Mouse (Mus musculus) heart, embryonic 11.5 days (tissue): ENCODE data around the gene Prdm12. TPM values are rescaled to one million over a fixed set of nuclear protein-coding genes. Genes with fewer than 3 reads are reported as not detected.

Source experiments
- ATAC-seq: fragments of 200-750 bp; cut with Nextera tagmentation; replicated peaks from 2 replicates; pipeline ENCODE4 v1.8.0; 2017; ENCODE audit warnings: moderate library complexity; ENCODE audit not compliant: insufficient number of reproducible peaks, low FRiP score, low TSS enrichment
- H3K27ac ChIP-seq: fragments of 300-500 bp; sonication (generic); 2 replicates; pipeline ENCODE4 v1.5.1; 2014; ENCODE audit warnings: mild to moderate bottlenecking, low read depth, low read length
- H3K27me3 ChIP-seq: fragments of 300-500 bp; sonication (generic); 2 replicates; pipeline ENCODE4 v1.6.1; 2014; ENCODE audit warnings: mild to moderate bottlenecking, low read length, mixed read lengths; ENCODE audit not compliant: control insufficient read depth, insufficient read depth
- H3K36me3 ChIP-seq: fragments of 300-500 bp; sonication (generic); 2 replicates; pipeline ENCODE4 v1.6.1; 2014; ENCODE audit warnings: mild to moderate bottlenecking, low read length, moderate library complexity, mixed read lengths; ENCODE audit not compliant: control insufficient read depth, insufficient read depth
- H3K4me1 ChIP-seq: fragments of 300-500 bp; sonication (generic); 2 replicates; pipeline ENCODE4 v1.6.1; 2014; ENCODE audit warnings: low read length; ENCODE audit not compliant: control insufficient read depth, insufficient read depth
- H3K4me2 ChIP-seq: fragments of 300-500 bp; sonication (generic); 2 replicates; pipeline ENCODE4 v1.6.1; 2014; ENCODE audit warnings: mild to moderate bottlenecking, moderate library complexity
- H3K4me3 ChIP-seq: fragments of 300-500 bp; sonication (generic); 2 replicates; pipeline ENCODE4 v1.5.1; 2014; ENCODE audit warnings: low read depth, low read length
- H3K9ac ChIP-seq: fragments of 300-500 bp; sonication (generic); 2 replicates; pipeline ENCODE4 v1.6.1; 2014; ENCODE audit warnings: mild to moderate bottlenecking, low read depth, low read length, moderate library complexity
- H3K9me3 ChIP-seq: fragments of 300-500 bp; sonication (generic); replicated peaks from 2 replicates; pipeline ENCODE4 v1.6.1; 2016; ENCODE audit warnings: low read length; ENCODE audit not compliant: control insufficient read depth
- WGBS: fragments of 180-500 bp; shearing (Covaris S2); extraction: QIAGEN DNeasy Blood & Tissue Kit; methylation state at CpG from one replicate; pipeline ENCODE4 v1.1.7; 2014; ENCODE audit not compliant: insufficient replicate concordance; 5-methylcytosine and 5-hydroxymethylcytosine counted together
- polyA plus RNA-seq: library from polyadenylated mRNA; unstranded; fragments of >200 nt; fragmentation: Nextera tagmentation; extraction: Ambion mirVana; gene quantifications from 2 replicates; pipeline ENCODE4 v1.2.1, GENCODE M21; 2014

The Prdm12 gene
- polyA plus RNA-seq: 0.08 and 0.09 TPM in 2 replicates

DNA sequence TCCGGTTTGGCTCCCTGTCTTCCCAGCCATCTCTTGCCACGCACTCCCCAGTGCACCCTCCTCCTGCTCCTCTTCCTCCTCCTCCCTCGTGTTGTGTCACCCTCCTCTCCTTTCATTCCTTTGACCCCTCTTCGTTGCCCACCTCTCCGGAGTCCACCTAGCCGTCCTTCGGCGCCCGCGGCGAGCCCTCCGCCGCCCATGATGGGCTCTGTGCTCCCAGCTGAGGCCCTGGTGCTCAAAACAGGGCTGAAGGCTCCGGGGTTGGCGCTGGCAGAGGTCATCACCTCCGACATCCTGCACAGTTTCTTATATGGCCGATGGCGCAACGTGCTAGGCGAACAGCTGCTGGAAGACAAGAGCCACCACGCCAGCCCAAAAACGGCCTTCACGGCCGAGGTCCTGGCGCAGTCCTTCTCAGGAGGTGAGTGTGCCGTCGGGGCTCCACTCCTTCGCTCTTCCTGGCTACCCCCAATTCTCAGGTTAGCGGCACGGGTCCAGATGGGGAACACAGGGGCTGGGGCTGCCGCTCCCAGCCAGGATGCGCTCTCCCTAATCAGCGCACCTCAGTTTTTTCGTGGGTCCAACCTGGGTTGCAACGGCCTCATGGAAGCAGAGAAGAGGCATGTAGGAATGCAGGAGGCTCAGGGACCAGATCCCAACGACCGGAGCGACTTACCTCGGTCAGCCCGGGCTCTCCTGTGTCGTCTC, at the start of gene Prdm12:
Gene Prdm12 (plus strand): TSS at position 137 of the 708 bp plus-strand sequence.
- 0 out of 2 replicates have a peak within 1 kb of the TSS, but pooled peaks have one; percentile 14 for H3K4me3 ChIP-seq
- H3K4me2 ChIP-seq: no peak within 1 kb of the TSS
- no peak within 1 kb of the TSS for H3K27ac ChIP-seq
- no peak for ATAC-seq
- no peak within 1 kb of the TSS for H3K9ac ChIP-seq
- WGBS: 3% methylated on average over 41 of the region's 41 CpGs
- peaks cover 97% of the 10 kb centered on the region for H3K27me3 ChIP-seq
- H3K9me3 ChIP-seq: no peaks in the 10 kb centered on the region
- no peaks in the 10 kb centered on the region for H3K36me3 ChIP-seq
- peaks cover 15% of the 10 kb centered on the region; the same call in 1 of the 2 replicates for H3K4me1 ChIP-seq

DNA sequence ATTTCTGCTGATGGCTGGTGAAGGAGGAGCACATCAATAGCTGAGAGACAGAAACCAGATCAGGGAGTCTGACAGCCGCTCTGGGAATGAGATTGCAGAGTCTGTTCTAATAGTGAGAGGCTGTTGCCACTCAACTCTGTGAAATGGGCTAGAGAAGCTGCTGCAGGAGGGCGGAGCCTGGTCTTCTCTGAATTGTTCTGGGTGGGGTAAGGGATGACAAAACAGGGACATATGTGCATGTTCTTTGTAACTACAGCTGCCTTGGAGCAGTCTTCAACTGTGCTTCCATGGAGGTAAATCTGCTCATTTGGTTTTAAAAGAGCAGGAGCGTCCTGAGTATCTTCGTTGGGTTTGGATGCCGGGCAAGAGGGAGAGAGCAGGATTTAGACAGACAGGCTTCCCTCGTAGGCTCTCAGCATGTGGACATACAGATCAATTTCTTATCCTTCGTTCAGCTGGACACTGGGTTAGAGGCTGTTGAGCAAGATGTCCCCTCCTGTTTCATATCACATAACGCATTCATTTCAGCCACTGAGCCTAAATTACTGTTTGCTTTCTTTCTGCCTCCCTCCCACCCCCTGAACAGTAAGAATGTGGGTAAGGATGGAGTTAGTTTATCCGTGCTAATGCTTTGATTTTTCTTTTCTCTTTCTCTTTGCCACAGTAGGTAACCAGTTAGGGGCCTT, 47.9 kb upstream of the Prdm12 start:
- no peaks in the 10 kb centered on the region for H3K27me3 ChIP-seq
- H3K27ac ChIP-seq: no peak overlapping the region
- H3K9me3 ChIP-seq: no peaks in the 10 kb centered on the region
- no peak overlapping the region for H3K4me3 ChIP-seq
- no peak overlapping the region for H3K4me2 ChIP-seq
- peaks cover 15% of the 10 kb centered on the region for H3K4me1 ChIP-seq
- WGBS: 73% methylated on average over 9 of the region's 9 CpGs
- H3K9ac ChIP-seq: no peak overlapping the region
- H3K36me3 ChIP-seq: peaks cover 13% of the 10 kb centered on the region; the same call in 1 of the 2 replicates
- ATAC-seq: no peak

DNA sequence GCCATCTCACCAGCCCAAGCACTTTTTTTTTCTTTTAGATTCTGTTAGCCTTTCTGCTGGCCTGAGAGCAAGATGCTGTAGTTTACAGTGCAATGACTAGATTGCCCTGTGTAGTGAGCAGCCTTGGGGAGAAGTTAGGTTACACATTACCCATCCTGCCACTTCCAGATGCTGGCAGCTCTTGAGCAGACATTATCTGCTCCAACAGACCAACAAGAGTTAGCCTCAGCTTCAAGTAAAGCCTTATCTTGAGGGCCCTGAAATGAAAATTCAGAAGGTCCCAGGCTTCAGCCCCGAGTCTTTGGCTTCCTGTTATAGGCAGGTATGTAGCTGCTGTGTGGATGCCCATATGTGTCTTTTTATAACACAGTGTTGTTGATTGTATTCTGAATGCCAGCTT, 32.3 kb upstream of the Prdm12 start:
- Histone ChIP-seq H3K27ac (no peak overlapping the region), H3K9me3 (no peaks in the 10 kb centered on the region), H3K4me3 (no peak overlapping the region), H3K9ac (no peak overlapping the region), H3K27me3 (no peaks in the 10 kb centered on the region), H3K4me1 (no peaks in the 10 kb centered on the region), H3K4me2 (no peak overlapping the region), H3K36me3 (peaks cover 46% of the 10 kb centered on the region)
- WGBS: 57% methylated on average over 1 of the region's 1 CpGs
- no peak for ATAC-seq

DNA sequence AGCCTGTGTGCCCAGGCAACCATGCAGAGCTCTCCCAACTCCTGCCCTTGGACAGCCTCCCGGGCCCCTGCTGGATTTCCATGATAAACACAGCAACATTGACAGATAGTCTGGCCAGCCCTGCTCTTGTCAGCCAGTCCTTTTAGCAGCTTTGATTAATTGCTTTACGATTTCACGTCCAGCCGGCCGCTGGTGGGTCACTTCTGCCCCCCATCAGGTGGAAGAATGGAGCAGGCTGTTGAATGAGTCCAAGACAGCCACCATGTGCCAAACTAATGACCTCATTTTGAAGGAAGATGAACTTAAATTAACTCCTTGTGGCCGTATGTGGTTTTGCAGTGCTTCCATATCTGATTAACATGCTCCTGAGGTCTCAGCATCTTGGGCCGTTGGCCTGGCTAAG, 30.0 kb upstream of the Prdm12 start:
- Histone ChIP-seq H3K4me1 (no peaks in the 10 kb centered on the region), H3K27me3 (no peaks in the 10 kb centered on the region), H3K27ac (no peak overlapping the region), H3K9me3 (no peaks in the 10 kb centered on the region), H3K4me2 (no peak overlapping the region), H3K9ac (no peak overlapping the region), H3K4me3 (no peak overlapping the region), H3K36me3 (peaks cover 53% of the 10 kb centered on the region)
- no peak for ATAC-seq
- WGBS: 46% methylated on average over 7 of the region's 7 CpGs

DNA sequence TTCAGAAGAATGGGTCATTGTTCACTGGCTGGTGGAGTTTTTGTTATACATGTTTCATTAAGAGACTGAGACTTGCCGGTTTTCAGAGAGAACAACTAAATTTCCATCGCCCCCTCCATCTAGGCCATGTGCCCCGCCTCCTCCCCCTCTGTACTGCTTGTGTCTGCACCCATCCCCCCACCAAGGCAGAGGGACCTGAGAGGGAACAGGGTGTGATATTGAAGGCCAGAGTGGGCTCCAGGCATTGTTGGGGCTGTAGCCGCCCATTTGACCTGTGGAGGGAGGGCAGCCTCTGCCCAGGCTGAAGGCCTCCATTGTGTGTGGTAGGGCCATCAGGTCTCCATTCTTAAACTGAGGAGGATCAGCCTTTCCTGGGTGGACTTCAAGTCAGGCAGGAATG, 28.9 kb upstream of the Prdm12 start:
- H3K4me1 ChIP-seq: no peaks in the 10 kb centered on the region
- H3K27ac ChIP-seq: no peak overlapping the region
- H3K27me3 ChIP-seq: no peaks in the 10 kb centered on the region
- no peaks in the 10 kb centered on the region for H3K9me3 ChIP-seq
- H3K4me3 ChIP-seq: no peak overlapping the region
- peaks cover 51% of the 10 kb centered on the region for H3K36me3 ChIP-seq
- 77% methylated on average over 4 of the region's 4 CpGs for WGBS
- H3K4me2 ChIP-seq: no peak overlapping the region
- ATAC-seq: no peak
- no peak overlapping the region for H3K9ac ChIP-seq

DNA sequence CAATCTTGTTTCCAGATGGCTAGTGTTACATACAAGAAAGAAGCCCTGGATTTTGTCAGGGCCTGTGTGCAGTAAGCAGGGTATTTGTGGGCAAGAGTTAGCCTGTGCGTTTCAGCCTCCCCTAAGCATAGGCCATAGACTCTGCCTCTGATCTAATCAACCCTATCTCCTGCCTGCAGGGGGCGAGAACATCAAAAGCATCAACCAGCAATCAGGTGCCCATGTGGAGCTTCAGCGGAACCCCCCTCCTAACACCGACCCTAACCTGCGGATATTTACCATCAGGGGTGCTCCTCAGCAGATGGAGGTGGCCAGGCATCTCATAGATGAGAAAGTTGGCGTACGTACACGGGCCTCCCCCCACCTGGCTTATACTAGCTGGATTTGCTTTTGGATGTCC, 28.4 kb upstream of the Prdm12 start:
- no peak overlapping the region for H3K27ac ChIP-seq
- 84% methylated on average over 8 of the region's 8 CpGs for WGBS
- H3K27me3 ChIP-seq: no peaks in the 10 kb centered on the region
- no peak overlapping the region for H3K4me3 ChIP-seq
- H3K36me3 ChIP-seq: peaks cover 51% of the 10 kb centered on the region
- H3K4me2 ChIP-seq: no peak overlapping the region
- no peak for ATAC-seq
- no peaks in the 10 kb centered on the region for H3K9me3 ChIP-seq
- no peaks in the 10 kb centered on the region for H3K4me1 ChIP-seq
- H3K9ac ChIP-seq: no peak overlapping the region

DNA sequence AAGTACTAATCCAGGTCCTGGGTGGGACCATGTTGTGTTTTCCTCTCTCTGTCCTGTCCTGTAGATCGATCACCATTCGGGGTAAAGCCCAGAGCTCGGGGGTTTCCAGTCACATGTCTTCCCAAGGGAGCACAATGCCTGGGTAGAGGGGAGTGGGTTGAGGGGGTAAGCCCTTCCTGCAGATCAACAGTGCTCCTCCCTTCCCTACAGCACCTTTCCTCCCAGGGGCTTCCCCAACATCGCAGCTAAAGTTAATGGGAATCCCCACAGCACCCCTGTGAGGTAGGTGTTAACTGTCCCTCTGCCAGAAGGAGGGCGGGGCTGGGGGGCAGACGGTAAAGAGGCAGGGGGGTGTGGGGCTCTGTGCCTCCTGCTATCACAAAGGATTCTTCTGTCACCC, 27.2 kb upstream of the Prdm12 start:
- H3K4me3 ChIP-seq: no peak overlapping the region
- no peak overlapping the region for H3K4me2 ChIP-seq
- peaks cover 47% of the 10 kb centered on the region for H3K36me3 ChIP-seq
- ATAC-seq: no peak
- 67% methylated on average over 6 of the region's 6 CpGs for WGBS
- H3K9me3 ChIP-seq: no peaks in the 10 kb centered on the region
- no peaks in the 10 kb centered on the region for H3K27me3 ChIP-seq
- no peaks in the 10 kb centered on the region for H3K4me1 ChIP-seq
- H3K9ac ChIP-seq: no peak overlapping the region
- no peak overlapping the region for H3K27ac ChIP-seq

DNA sequence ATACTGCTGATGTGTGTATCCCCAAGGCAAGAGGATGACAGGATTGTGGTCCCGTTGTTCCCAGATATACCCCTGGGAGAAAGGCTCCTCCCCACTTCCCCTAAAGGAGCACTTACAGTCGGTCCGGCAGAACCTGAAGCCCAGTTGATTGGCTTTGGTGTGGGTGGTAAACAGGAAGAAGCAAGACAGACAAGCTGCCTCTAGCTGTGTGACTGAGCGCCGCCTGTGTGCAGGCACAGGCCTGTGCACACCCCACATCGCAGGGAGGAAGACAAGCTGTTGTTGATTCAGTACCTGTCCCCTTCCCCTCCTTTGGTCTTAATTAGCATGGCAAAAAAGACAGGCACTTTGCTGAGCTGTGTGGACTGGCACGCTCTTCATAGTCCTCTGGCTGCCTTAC, 26.1 kb upstream of the Prdm12 start:
- Histone ChIP-seq H3K4me2 (no peak overlapping the region), H3K4me1 (no peaks in the 10 kb centered on the region), H3K9ac (no peak overlapping the region), H3K27me3 (no peaks in the 10 kb centered on the region), H3K9me3 (no peaks in the 10 kb centered on the region), H3K27ac (no peak overlapping the region), H3K36me3 (peaks cover 37% of the 10 kb centered on the region), H3K4me3 (no peak overlapping the region)
- 84% methylated on average over 7 of the region's 7 CpGs for WGBS
- no peak for ATAC-seq
